Mouse (Mus musculus): ENCODE results near the gene Zfp101.

Gene Zfp101

DNA sequence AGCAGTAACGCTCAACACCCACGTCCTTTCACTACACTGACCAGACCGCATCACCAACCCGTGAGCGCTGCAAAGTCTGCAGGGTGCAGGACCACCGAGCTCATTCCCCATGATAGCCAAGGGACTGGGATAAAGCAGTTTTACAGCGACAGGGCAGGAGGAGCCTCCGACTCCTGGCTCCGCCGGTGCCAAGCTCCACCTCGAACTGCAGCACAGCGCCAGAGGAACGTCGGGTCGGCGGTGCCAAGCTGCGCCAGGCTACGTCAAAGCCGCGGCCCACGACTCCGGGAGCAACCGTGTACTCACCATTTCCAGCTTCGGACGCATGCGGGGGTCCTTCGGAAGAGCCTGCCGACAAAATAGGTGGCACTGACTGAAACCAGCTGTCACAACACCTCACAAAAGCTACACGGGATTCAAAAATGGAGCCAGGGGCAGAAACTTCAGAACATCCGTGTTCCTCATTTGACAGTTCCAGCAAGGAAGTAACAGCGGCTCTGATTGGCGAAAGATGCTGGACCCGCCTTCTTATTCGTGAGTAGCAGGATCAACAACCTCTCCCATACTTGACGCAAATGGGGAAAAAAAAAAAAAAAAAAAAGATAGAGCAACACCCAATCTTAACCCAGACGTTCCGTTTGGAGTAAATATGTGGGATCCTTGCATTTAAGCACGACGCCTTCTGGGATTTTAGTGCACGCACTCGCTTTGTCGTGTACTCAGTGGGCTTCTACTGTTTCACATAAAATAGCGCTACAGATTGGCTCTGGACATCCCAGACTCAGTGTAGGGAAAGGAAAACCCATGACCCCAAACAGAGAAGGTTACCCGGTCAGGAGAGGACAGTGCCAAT lies at the start of gene Zfp101:
Gene Zfp101 (minus strand): TSS at position 460 of the 853 bp plus-strand sequence.
- DNase-seq (ENCODE audit: low read depth), result peak; percentile 85

DNA sequence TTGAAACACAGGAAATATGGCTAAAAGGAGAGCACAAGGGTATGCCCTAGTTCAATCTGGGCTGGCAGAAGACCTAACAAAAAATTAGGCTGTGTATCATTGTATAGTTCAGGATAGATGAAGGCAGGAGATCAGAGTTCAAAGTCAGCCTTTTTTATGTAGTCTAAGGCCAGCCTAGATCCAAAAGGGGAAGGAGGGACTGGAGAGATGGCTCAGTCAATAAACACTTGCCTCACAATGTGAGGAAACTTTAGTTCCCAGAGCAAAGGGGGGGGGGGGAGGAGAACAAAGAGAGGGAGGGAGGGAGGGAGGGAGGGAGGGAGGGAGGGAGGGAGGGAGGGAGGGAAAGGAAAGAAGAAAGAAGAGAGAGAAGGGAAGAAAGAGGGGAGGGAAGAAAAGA lies 46.7 kb upstream of the Zfp101 start:
- DNase-seq (ENCODE audit: low read depth), result no peak

DNA sequence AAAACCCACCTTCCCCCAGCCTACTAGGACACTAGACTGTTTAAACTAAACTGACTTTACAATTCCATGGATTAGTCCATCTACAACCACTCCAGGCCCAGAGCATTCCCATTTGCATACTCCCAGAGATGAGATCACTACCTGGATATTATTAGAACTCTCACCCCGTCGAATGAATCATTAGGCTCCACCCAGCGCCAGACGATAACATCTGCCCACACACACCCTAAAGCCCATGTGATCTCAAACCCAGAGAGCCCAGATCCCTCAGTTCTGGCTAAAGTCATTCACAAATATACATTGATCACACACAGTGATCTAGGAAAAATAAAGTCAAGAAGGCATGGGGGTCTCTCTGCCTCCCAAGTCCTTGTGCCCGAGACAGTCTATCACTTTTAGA lies 45.5 kb upstream of the Zfp101 start:
- no peak for DNase-seq (ENCODE audit: low read depth)

DNA sequence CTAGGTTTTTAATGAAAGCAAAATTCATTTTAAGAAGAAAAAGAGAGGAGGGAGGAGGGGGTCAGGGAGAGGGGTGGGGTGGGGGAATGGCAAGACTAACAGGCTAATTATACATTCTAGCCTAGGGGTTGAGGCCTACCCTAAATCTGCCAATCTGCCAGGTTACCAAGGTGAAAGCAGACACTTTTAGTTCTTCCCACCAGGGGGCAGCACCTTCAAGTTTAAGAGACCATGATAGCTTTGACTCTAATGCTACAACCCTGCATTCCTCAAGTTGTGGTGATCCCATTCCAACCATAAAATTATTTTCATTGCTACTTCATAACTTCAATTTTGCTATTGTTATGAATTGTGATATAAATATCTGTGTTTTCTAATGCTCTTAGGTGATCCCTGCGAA lies 44.7 kb upstream of the Zfp101 start:
- DNase-seq (ENCODE audit: low read depth), result peak; percentile 65

DNA sequence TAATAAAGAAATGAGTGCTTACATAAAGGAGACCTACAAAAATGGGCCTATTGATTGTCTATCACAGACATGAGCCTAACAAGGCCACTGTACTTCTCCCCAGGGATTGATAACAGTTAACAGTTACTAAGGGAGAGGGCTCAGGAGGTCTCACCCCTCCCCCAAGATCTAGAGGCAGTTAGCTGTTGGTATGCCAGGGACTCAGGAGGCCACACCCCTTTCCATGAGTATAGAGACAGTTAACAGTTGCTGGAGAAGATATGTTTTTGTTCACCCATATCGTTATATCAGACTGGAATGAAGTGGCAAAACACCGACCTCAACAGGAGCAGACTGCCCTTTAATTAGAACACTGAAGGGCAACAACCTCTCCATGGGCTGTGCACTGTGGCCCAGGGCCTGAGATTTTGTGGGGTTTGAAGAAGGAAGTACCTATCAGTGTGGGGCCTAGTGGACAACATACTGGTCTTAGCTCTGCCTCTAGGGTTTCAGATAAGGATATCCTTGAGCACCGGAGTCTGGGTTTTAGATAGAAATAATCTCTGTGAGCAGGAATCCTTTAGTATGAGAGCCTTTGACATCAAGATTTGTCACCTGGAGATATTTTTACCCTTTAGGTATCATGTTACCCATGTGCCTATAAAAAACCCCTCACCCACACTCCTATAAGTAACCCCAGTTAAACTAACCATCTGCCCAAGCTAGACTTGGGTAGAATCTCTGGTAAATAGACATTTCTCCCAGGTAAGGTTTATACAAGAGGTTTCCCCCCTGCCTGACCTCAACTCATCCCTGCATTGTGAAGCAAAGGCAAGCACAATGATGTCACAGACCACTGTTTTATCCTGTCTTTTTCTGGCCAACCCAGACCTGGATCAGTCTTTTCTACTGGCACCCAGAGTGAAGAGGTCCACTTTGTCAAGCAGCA lies 37.8 kb upstream of the Zfp101 start, which contains the start of gene Actl9:
Gene Actl9 (plus strand): TSS at position 878 of the 928 bp plus-strand sequence.
- DNase-seq (ENCODE audit: low read depth), result no peak

DNA sequence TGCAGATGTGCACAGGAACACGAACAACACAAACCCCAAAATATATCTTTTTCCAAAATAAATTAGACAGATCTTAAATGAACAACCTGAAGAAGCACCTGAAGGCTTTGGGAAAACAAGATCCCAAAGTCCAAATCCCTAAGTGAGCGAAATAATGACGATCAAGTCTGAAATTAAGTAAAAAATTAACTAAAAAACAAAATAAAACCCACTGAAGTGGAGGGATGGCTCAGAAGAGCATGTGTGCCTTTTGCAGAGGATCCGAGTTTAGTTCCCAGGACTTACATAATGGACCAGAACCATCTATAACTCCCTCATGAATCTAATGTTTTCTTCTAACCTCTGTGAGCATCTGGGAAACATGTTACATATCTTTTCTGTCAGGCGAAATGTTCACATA lies 2.2 kb downstream of the Zfp101 start:
- DNase-seq (ENCODE audit: low read depth), result no peak

DNA sequence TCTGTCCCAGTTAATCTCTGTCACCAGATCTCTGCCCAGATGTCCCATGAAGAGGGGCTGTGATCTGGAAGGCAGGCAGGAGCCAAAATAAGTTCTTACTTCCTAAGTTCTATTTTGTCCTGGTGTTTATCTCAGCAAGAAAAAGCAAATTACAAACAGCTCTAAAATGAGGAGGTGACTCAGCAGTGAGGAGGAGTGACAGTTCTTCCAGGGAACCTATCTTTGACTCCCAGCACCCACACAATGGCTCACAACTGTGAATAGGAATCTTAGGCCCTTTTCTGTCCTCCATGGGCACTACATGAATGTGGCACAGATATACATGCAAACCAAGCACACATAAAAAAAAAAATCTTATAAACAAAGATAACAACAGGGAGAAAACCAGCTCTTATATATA lies 8.7 kb downstream of the Zfp101 start:
- no peak for DNase-seq (ENCODE audit: low read depth)

DNA sequence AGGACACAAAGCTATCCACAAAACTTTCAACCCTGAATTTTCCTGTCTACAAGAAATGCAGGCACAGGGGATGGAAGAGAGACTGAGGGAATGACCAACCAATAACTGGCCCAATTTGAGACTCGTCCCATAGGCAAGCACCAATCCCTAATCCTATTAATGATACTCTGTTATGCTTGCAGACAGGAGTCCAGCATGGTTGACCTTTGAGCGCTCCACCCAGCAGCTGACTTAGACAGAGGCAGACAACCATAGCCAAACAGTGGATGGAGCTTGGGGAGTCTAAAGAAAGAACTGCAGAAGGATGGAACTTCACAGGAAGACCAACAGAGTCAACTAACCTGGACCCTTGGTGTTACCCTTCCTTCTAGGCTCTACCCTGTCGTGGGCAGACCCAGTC lies 21.6 kb downstream of the Zfp101 start:
- DNase-seq (ENCODE audit: low read depth), result no peak

DNA sequence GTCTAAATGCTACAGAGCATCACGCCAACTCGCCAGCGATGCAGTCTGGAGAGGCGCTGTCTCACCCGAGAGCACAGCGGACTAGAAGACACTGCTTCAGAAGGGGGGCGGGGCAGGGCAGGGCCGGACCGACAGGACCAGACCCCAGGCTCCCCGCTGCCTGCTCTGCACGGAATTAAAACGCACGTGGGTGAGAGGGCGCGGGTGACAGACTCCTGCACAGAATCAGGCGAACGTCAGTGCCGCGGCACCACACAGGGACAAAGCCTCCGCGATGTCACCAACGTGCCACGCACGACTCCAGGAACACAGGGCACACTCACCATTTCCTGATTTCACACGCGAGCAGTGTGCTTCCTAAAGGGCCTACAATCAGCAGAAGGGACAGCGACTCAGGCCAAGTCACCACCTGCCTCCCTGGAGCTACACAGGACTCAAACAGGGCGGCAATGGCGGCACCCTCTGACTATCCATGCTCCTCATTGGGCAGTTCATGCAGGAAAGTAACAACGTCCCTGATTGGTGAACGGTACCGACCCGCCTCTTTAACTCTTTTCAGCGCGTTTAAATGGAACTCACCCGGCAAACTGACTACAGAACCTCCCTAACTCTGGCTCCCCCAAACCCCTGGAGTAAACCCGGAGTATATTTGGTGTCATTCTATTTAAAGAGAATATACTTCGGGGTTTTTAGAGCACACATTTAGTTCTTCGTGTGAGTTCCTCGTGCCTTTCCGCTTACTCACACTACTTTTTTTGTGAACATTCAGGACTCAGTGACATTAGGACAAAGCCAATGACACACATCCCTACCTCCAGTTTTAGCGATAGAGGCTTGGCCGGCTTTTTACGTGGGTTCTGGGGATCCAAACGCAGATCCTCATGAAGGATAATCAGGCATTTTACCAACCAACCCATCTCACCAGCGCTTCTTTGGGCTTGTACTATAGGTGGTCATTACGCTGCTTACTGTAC lies 35.7 kb downstream of the Zfp101 start, which contains the start of gene Zfp81:
Gene Zfp81 (minus strand): TSS at position 468 of the 974 bp plus-strand sequence.
- peak; percentile 84 for DNase-seq (ENCODE audit: low read depth)

DNA sequence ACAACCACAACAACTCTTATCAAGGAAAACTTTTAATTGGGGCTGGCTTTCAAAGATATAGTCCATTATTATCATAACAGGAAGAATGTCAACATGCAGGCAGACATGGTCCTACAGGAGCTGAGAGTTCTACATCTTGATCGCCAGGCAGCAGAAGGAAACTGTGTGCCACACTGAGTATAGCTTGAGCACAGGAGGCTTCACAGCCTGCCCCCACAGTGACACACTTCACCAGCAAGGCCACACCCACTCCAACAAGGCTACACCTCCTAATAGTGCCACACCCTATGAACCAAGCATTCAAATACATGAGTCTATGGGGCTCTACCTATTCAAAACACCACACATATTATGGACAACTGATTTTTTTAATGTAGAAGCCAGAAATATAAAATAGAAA lies 41.5 kb downstream of the Zfp101 start:
- DNase-seq (ENCODE audit: low read depth), result no peak

All from c-Kit-positive CD71-negative TER-119-negative erythroid progenitor cells, embryonic 14.5 days (primary cell).